Mouse (Mus musculus): ENCODE data around the gene Ccdc32. TPM values are rescaled to one million over a fixed set of nuclear protein-coding genes. Genes with fewer than 3 reads are reported as not detected.

Gene Ccdc32
- polyA plus RNA-seq, 1 experiment, result 21.5 TPM

GRCm38 (mm10) chr2:118995919-118996797 lies 33.0 kb downstream of the Ccdc32 start:
- Histone ChIP-seq H3K4me1 (ENCODE audit: control insufficient read depth, insufficient read depth, low read length) (no peaks in the 10 kb centered on the region), H3K4me3 (ENCODE audit: insufficient read depth, low read length) (no peak overlapping the region), H3K27ac (ENCODE audit: insufficient read depth, low read depth, low read length) (no peak overlapping the region)
- TF ChIP-seq CTCF (IDR thresholded peaks at IDR 0.05; ENCODE audit: low read depth, low read length) (no peak), POLR2A (IDR thresholded peaks at IDR 0.05; ENCODE audit: borderline replicate concordance, low read depth, low read length) (no peak)

DNA sequence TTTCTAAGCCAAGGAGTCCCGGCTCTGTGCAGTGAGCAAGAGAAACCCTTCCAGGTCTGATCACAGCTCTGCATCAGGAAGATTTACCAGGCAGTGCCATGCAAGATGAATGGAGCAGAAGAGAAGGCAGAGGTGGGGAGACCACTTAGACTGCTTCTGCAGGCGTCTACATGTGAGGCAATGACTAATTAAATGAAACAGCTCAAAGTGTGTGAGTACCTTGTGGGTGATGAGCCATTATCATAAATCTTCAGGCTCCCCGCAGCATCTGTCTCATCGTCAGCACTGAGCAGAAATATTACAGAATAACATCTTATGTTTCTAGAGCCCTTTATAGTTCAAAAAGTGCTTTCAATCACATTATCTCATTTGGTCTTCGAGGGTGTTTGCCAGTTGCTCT lies 33.7 kb downstream of the Ccdc32 start:
- H3K4me1 ChIP-seq (ENCODE audit: control insufficient read depth, insufficient read depth, low read length), result no peaks in the 10 kb centered on the region
- H3K27ac ChIP-seq (ENCODE audit: insufficient read depth, low read depth, low read length), result no peak overlapping the region
- H3K4me3 ChIP-seq (ENCODE audit: insufficient read depth, low read length), result no peak overlapping the region
- TF ChIP-seq POLR2A (IDR thresholded peaks at IDR 0.05; ENCODE audit: borderline replicate concordance, low read depth, low read length), result no peak
- TF ChIP-seq CTCF (IDR thresholded peaks at IDR 0.05; ENCODE audit: low read depth, low read length), result no peak

DNA sequence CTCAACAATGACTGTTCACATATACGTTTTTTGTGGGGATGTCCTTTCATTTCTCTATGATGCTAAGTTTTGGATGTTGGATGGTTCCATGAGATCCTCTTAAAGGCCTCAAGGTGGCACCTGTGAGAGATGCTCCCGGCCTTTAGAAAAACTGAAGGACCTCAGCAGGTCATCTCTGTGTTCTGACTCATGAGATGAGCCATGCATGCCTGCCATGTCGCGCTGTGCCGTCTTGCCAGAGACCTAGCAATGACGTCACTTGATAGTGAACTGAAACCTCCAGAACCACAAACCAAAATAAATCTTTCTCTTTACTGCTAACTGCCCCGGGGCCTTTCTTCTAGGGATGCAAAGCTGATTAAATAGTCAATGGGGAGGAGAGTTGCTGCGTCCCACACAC lies 45.4 kb downstream of the Ccdc32 start:
- H3K4me1 ChIP-seq (ENCODE audit: control insufficient read depth, insufficient read depth, low read length), result no peaks in the 10 kb centered on the region
- no peak overlapping the region for H3K27ac ChIP-seq (ENCODE audit: insufficient read depth, low read depth, low read length)
- TF ChIP-seq CTCF (IDR thresholded peaks at IDR 0.05; ENCODE audit: low read depth, low read length) (no peak), POLR2A (IDR thresholded peaks at IDR 0.05; ENCODE audit: borderline replicate concordance, low read depth, low read length) (no peak)
- no peak overlapping the region for H3K4me3 ChIP-seq (ENCODE audit: insufficient read depth, low read length)

DNA sequence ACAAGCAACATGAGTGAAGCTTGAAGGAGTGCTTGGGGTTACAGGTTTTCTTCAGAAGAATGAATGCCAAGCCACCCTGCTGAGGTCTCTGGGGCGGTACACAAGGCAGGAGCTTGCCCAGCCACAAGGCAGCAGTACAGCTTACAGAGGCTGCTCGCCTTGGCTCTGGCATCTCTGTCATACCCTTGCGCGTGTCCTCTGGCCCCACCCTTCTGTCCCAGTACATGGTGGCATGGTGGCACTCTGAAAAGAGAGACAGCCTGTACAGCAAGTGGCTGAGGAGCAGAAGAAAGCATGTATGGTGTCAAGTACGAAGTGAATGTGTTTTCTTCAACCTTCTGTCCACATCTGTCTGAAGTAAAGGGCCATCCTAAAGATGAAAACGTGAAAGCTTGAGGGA lies 48.4 kb downstream of the Ccdc32 start:
- Histone ChIP-seq H3K4me3 (ENCODE audit: insufficient read depth, low read length) (no peak overlapping the region), H3K27ac (ENCODE audit: insufficient read depth, low read depth, low read length) (no peak overlapping the region), H3K4me1 (ENCODE audit: control insufficient read depth, insufficient read depth, low read length) (peaks cover 5% of the 10 kb centered on the region)
- TF ChIP-seq POLR2A (IDR thresholded peaks at IDR 0.05; ENCODE audit: borderline replicate concordance, low read depth, low read length) (no peak), CTCF (IDR thresholded peaks at IDR 0.05; ENCODE audit: low read depth, low read length) (no peak)

GRCm38 (mm10) chr2:118978064-118978463 lies 51.1 kb downstream of the Ccdc32 start:
- TF ChIP-seq POLR2A (IDR thresholded peaks at IDR 0.05; ENCODE audit: borderline replicate concordance, low read depth, low read length) (no peak), CTCF (IDR thresholded peaks at IDR 0.05; ENCODE audit: low read depth, low read length) (no peak)
- Histone ChIP-seq H3K4me1 (ENCODE audit: control insufficient read depth, insufficient read depth, low read length) (peaks cover 7% of the 10 kb centered on the region), H3K27ac (ENCODE audit: insufficient read depth, low read depth, low read length) (no peak overlapping the region)

DNA sequence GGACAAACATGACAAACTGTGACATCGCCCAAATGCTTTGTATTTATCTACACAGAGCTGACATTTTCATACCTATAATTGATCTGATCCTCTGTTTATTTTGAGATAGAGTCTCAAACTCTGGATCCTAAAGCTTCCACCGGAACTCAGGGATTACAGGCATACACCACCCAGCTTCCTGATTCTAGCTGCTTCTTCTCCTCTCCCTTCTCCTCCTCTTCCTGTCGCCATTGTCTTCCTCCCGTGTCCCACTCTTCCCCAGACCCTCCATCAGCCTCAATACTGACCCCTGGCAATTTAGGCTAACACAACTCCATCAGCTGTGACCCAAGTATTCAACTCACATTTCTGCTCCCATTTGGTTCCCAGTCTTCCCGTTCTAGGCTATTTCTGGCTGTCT lies 52.3 kb downstream of the Ccdc32 start:
- Histone ChIP-seq H3K4me3 (ENCODE audit: insufficient read depth, low read length) (no peak overlapping the region), H3K27ac (ENCODE audit: insufficient read depth, low read depth, low read length) (no peak overlapping the region), H3K4me1 (ENCODE audit: control insufficient read depth, insufficient read depth, low read length) (peaks cover 7% of the 10 kb centered on the region)
- no peak for TF ChIP-seq CTCF (IDR thresholded peaks at IDR 0.05; ENCODE audit: low read depth, low read length)
- no peak for TF ChIP-seq POLR2A (IDR thresholded peaks at IDR 0.05; ENCODE audit: borderline replicate concordance, low read depth, low read length)

More at GRCm38 (mm10) chr2:118978064-118978463, 51.1 kb downstream of the Ccdc32 start:
- H3K4me3 ChIP-seq (ENCODE audit: insufficient read depth, low read length), result no peak overlapping the region

- Histone ChIP-seq H3K27ac (ENCODE audit: insufficient read depth, low read depth, low read length) (no peak overlapping the region), H3K4me3 (ENCODE audit: insufficient read depth, low read length) (peak overlapping the region; percentile 62), H3K4me1 (ENCODE audit: control insufficient read depth, insufficient read depth, low read length) (peaks cover 7% of the 10 kb centered on the region)
- TF ChIP-seq POLR2A (IDR thresholded peaks at IDR 0.05; ENCODE audit: borderline replicate concordance, low read depth, low read length), result no peak
- TF ChIP-seq CTCF (IDR thresholded peaks at IDR 0.05; ENCODE audit: low read depth, low read length), result 0 out of 2 replicates have a peak, but pooled peaks have one; percentile 19
Observed at GRCm38 (mm10) chr2:118976282-118976929, 52.8 kb downstream of the Ccdc32 start.

DNA sequence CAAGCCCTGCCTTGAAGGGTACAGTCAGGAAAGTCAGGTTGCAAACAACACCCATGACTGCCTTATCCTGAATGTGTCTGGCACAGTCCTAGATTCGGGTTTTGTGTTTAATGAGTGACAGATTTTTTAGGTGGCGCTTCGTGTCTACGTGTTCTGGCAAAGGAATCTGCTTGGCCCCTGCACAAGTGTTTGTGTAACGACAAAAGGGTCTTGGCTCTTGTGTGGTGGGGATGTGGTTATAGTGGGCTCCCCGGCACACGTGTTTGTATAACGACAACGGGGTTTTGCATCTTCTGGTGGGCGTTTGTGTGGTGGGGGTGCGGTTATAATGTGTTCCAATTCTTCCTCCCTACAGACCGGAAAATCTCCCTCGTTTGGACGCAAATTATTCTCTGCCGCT lies 53.3 kb downstream of the Ccdc32 start:
- no peak overlapping the region for H3K27ac ChIP-seq (ENCODE audit: insufficient read depth, low read depth, low read length)
- peak overlapping the region; percentile 62 for H3K4me3 ChIP-seq (ENCODE audit: insufficient read depth, low read length)
- TF ChIP-seq CTCF (IDR thresholded peaks at IDR 0.05; ENCODE audit: low read depth, low read length) (no peak), POLR2A (IDR thresholded peaks at IDR 0.05; ENCODE audit: borderline replicate concordance, low read depth, low read length) (no peak)
- peaks cover 7% of the 10 kb centered on the region for H3K4me1 ChIP-seq (ENCODE audit: control insufficient read depth, insufficient read depth, low read length)

DNA sequence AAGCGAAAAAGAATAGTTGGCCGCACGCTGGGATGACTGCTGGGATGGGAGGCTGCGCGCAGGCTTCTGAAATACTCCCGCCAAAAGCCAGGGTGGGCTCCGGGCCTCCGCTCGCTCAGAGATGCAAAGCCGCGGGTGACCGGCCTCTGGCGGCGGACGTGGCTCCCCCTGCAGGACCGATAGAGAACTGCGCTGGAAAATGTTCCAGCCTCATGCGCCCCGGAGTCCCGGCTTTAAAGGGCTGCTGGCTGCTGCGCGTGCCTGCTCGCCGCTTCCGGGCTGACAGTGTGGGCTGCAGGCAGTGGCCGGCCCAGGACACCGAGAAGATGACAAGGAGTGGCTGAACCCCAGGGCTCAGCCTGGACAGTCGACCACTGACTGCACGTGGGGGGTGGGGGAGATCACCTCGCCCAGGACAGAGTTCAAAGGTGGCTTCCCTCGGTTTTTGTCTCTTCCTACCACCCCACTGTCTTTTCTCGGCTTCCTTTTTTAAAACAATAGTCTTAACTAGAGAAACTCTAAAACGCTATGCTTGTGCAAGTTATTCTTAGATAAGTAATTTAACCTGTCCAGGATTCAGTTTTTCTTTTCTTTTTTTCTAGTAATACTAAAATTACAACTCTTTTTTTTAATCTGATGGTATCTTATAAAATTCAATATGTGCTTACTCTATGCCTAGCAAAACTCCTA lies 56.4 kb downstream of the Ccdc32 start:
- peak; percentile 56 for TF ChIP-seq CTCF (IDR thresholded peaks at IDR 0.05; ENCODE audit: low read depth, low read length)
- TF ChIP-seq POLR2A (IDR thresholded peaks at IDR 0.05; ENCODE audit: borderline replicate concordance, low read depth, low read length), result no peak
- Histone ChIP-seq H3K4me1 (ENCODE audit: control insufficient read depth, insufficient read depth, low read length) (peaks cover 7% of the 10 kb centered on the region), H3K27ac (ENCODE audit: insufficient read depth, low read depth, low read length) (no peak overlapping the region), H3K4me3 (ENCODE audit: insufficient read depth, low read length) (peak overlapping the region; percentile 49)
